Mouse (Mus musculus) layer of hippocampus, adult 18-20 months (tissue): ENCODE measurements at regions not wholly inside any gene's neighbourhood (a gene's known extent, or its start where the extent isn't known, plus 50 kb on each side); places are given as distances from the start of the nearest gene placed in this dataset.

Source experiments
- DNase-seq, 2 experiments: peaks; one replicate each; pipeline ENCODE4 v3.0.0; 2022; ENCODE audit warnings: low spot score in 2 of 2

DNA sequence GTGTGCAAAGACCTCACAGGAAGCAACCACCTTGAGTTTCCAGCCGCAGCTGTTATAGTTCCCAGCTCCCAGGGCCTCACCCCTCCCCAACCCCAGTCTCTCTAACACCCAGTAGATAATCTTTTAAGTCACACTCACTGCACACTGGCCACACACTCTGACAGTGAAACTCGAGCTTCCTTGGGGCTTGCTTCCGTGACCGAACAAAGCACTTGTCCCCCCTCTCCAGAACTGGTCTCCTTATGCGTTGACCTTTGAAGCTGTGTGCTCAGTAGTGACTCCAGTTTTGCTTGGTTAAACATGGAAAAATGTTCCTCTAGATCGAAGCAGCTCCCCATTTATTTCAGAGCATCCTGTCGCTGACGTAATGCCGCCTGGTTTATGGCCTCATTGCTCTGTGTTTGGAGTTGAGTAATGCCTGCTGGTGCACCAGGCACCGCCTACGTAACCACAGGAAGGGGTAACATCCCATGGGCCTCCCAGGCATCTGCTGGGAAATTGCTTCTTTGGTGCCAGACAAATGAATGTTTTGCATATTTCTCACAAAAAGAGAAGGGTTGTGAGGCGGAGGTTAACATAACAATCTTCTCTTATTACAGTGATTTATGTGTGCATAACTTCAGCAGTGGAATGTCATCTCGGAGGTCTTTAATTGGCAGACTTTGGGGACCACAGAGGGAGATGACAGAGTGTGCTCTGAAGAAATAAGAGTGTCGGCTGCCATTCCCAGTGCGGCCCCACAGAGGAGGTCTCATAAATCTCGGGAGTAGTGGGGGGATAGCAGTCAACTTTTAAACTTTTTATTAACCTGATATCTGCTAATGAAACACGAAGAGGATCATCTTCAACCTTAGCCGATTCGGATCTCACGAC lies 292.7 kb upstream of the Zfp507 start:
- peak; percentile 39 to 74 for DNase-seq

DNA sequence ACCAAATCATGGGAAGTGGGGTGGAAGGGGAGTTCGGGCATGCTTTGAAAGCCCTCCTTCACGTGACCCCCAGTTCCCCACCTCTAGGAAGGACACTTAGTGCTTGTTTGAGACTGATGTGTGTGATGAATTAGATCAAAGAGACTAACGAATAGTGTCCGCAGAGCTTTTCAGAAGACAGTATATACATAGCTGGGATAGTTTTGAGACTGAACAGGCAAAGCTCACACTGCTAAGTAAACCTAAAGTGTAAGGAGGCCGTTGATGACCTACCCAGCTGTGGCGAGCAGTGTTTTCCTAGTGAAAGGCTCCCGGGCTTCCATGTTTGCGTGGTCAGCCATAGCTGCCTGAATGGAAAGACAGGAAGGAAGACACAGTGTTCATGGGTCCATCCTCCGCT lies 288.3 kb upstream of the Zfp507 start:
- DNase-seq: no peak

DNA sequence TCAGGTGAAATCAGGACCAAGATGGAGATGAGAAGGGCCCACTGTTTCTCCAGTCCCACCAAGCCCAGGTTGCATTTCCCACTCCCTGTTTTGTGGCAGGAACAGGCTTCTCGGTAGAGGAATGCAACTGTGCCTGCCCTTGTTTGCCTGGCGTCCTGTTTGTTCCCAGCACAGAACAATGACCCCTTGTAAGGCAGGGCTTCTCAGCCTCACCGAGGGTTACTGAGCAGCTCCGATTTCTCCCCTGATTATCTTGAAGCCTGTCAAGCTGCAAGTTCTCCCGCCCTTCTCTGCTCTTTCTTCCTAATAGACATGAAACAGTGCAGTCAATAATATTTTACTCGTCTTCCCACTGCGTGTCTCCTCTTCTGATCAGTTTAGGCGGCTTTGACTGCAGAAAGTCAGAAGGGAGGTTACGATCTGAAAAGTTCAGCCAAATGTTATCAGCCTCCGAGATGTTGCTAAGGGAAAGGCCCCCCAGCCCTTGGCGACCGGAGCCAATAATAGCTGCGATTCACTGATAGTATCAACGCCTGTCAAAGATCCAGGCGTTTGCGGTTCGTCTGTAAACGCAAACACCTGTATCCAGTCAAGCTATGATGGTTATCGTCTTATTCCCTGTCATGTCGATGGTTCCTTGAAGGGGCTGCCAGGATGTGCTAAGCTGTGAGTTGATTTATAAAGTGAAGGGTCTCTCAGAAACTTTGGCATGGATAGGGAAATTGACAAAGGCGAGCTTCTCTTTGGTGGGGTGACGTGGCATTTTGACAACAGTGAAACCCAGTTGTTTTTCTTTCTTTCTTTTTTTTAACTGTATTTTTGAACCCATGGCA lies 287.7 kb upstream of the Zfp507 start:
- DNase-seq: no peak

DNA sequence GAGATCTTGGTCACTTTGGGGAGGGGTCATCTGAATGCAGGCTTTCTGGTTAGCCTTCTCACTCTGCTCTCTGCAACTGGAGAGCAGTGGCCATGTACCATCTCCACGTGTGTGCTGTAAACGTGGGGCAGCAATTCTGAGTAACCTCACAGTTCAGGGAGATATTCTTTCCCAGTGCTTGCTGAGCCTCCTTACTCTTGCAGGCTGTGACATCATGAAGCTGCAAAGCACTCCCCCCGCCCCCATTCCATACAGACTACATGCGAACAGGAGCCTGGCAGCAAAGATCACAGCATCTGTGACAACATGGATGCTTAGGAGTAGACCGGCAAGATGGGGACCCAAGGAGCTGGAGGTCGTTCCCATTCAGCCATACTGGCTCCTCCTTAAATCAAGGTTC lies 284.8 kb upstream of the Zfp507 start:
- no peak for DNase-seq

DNA sequence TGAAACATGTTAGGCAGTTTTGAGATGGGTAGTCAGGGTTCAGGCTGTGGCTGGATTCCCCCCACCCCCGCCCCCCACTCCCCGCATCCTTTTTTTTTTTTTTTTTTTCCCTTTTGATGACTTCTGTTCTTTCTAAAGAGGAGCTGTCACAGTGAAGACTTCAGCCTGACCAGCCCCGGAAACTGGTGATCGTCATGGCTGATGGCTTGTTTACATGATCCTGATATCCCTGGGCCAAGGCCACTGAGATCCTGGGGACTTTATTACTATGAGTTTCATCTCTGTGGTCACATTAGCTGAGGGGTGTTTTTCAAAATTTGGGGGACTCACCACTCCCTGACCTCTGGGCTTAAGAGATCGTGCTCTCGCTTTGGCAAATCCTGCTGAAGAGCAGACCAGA lies 275.9 kb upstream of the Zfp507 start:
- DNase-seq: no peak

DNA sequence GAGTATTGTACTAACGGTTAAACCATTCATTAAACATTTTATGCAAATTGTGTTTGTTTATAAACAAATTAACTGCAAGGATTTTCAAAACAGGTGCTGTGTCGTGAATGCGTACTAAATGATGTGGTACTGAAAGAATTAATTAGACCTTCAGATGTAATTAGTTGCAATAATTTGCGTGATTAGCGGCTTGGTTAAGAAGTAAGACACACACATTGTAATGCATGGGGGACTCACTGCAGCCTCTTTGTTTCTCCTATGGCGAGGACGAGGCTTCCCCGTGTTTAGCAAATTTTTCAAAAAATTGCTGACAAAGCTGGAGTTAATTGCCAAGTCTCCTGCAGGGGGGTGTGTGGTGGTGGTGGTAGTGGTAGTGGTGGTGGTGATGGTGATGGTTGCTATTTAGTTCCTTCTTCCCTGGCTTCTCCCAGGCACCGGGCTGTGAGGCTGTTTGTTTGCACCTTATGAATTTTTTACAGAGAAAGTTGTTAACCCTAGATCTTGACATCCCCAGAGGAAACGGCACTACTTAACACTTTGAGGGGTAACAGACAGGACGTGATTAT lies 275.4 kb upstream of the Zfp507 start:
- no peak for DNase-seq

DNA sequence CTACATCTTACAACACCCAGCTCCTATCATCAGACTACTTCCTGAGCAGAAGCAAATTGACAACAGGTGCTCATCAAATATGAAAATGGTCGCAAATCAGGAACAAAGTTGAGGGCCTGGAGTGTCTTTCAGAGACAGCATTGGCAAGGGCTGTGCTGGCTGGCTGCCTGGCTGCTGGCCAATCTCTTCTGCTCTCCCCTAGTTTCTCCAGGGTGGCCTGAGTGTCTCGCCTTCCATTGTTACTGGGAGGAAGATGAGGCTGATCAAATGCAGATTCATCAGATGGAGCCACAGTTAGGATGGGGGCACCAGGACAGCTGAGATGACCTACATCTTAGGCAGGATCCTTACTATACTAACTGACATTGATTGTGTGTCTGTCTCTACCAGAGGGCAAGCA lies 274.5 kb upstream of the Zfp507 start:
- DNase-seq: no peak

DNA sequence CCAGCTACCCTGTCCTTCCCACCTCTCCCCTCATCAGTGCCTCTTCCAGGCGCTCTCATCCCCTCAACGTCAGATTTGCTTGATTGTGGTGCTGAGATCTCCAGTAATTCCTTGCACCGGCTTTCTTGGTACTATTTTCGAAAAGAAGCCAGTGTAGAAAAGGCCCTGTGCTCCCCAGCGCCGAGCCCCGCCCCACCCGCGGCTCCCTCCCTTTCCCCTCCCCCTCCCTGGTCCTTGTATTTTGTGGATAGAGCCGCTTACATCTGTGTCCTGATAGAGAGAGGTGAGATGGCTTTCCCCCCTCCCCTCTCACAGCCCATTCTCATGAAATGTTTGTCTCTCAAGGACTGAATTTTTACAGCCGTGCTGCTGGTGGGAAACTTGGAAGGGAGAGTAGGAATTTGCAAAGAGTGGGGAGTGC lies 273.2 kb upstream of the Zfp507 start:
- no peak for DNase-seq

DNA sequence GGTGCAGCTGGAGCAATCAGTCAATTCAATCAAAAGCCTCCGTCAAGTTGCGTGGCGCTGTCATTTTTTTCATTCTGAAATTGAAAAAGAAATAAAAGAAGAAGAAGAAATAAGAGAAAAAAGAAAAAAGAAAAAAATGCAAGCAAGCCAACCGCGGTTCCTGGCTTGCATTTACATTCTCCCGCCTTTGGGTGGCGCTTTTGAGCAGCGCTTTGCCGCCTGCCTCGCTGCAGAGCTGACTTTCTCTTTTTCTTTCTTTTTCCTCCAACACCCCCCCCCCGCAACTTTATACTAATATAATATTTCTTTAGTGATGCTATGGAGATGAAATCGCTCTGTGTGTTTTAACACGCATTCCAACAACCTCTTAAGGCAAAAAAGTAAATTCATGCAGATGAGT lies 269.0 kb upstream of the Zfp507 start:
- peak in 1 of 2 experiments; percentile 25 for DNase-seq

DNA sequence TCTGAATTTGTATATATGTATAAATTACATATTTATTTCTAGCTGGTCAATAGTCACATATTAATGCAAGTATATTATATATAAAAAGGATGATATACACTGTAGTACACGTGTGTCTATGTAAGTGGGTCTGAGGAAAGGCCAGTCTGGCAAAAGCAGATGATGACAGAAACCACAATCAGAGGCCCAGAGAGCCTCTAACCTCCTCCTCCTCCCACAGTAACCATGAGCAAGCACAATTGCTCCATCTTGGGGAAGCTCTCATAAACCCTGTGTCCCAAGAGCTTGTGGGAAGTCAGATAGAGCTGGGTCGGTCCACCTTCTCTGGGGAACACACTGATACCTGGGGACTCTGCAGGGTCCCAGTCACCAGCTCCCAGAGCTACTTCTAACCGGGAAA lies 263.9 kb upstream of the Zfp507 start:
- DNase-seq: no peak

DNA sequence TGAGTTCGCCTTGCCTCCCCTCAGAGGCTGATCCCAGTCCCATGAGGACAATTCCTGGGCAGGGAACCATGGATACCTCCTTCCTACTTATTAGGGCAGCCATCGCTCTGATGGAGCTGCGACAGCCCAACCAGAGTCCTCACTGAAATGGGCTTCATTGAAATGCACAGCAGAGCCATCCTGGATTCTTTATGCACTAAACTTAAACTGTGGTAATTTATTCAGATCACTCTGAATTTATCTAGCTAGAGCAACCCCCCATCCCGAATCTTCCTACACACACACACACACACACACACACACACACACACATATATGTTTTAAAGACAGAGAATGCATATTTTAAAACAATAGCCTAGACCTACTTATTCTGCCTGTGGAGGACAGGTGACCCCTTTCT lies 258.9 kb upstream of the Zfp507 start:
- DNase-seq: no peak

DNA sequence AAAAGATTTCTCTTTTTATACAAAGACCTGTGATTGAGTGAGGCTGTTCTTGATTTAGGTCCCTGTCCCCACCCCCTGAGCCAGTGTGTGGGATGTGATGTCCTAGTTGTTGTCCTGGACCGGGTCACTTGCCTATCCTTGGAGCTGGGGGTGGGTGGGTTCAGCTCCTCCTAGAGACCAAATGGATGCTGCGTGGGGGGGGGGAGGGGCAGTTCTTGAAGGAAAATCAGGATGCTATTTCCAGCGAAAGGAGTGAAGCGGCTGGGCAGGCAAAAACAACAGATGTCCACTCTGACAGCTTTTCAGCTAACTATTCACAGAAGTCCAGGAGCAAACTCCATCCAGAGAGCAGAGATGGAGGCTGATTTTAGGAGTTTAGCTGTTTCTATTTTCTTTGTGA lies 257.6 kb upstream of the Zfp507 start:
- no peak for DNase-seq

DNA sequence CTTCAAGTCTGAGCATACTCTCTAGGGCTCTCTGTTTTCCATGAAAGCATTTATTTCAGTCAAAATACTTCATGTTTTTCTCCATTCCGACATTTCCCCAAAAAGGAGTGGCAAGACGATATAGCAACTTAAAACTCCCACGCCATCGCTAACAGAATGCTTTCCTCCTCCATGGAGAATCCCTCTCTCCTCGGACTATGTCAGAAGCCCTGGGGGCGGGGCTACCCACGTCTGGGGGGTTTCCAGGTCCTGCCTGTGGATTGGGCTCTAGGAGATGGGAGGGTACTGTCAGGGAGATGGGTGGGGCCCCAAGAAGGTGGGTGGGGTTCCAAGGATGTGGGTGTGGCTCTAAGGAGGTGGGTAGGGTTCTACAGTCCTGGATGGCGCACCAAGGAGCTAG lies 243.2 kb upstream of the Zfp507 start:
- DNase-seq: no peak

DNA sequence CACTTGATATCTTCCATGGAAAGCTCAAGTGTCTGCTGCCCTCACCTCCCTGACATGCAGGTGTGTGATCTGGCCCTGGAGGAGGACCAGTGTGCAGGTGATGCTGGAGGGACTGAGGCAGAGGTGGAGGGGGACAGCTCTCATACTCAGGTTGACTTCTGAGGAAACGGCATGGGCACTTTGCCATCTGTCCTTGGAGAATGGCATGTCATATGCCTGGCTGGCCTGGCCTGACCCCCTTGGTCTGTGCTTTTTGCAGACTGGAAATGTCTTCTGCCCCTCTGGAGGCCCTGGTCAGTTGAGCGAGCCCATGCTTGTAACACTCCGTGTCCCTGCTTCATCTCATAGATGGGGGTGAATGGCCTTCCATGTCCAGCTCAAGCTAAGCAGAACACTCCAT lies 229.1 kb upstream of the Zfp507 start:
- no peak for DNase-seq

DNA sequence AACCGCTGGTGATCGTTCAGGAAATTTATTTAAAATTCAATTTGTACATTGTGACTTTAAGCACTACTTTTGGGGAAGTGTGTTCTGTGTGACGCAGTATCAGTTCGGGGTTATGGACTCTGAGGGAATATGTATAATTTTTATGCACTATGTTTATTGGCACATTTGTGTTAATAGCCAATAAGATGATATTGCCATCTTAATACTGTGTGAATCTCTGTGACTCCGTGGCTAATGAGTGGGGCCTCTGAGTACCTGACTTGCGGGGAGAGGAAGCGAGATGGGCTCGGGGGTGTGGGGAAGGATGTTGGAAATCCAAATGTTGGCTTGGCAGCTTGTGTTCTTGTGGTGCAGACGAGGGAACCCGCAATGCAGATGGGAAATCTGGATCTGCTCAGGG lies 220.2 kb upstream of the Zfp507 start:
- peak in 1 of 2 experiments; percentile 4 for DNase-seq

DNA sequence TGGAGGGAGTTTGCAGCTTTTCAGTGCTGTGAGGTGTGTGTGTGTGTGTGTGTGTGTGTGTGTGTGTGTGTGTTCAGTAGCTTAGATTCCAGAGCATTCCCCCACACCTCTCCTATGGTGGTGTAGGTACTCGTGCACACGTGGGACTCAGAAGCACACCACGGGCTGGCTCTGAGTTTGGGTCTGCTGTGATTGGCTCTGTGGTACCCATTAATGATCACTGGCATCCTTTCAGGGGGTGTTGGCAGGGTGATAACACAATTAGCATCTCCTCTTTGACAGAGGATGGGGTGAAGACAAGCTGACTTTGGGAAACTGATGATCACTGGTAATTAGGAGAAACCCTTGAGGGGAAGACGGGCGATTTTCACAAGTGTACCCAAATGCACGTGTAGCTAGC lies 219.7 kb upstream of the Zfp507 start:
- no peak for DNase-seq

DNA sequence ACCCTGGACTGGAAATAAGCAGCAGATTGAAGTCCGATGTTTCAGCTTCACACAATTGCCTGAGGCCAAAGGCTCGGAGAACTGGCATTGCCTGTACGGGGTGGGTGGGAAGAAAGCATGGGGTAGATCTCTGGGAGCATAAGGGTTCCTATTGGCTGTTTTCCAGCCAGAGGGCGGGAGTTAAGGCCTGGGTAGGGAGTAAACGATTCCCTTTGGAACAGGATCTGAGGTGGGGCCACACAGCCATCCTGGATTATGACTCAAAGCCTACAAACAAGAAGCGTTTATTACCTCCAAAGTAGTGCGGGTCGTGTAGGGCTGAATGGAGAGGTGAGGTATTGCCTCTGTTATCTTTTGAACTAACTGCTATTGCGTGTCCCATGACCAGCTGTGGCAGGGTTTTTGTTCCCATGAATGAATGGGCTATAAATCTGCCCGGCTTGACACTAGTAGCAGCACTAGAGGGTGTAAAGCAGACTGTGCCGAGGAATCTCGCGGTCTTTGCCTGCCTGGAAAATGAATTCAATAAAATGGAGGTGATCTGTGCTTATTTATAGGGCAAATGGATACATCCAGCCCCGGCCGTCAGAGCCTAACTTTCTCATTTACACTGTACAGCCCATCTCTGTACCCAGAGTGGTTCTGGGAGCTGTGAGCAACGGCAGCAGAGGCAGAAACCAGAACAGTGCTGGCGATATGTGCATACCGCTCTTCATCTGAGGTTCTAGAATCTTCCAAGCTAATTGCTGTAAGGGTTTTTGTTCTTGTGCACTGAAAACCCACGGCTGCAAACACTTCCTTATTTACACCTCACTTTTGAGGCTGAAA lies 214.3 kb upstream of the Zfp507 start:
- no peak for DNase-seq

DNA sequence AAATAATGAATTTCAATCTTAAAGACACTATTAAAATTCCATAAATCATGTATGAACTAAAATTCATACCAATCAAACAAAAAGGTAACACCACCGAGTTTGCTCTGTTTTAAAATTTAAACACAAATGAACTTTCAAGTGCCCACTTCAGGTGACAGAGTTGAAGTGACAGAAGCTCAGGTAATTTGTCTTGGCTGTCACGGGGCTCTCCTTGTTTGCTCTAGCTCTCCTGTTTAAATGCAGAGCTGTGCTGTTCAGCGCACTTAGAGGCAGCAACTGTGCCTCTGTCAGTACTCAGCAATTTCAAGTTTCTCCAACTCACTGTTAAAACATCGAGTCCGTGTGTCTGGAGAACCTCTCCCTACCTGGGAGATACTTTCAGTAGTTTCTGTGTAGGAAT lies 193.8 kb upstream of the Zfp507 start:
- no peak for DNase-seq

DNA sequence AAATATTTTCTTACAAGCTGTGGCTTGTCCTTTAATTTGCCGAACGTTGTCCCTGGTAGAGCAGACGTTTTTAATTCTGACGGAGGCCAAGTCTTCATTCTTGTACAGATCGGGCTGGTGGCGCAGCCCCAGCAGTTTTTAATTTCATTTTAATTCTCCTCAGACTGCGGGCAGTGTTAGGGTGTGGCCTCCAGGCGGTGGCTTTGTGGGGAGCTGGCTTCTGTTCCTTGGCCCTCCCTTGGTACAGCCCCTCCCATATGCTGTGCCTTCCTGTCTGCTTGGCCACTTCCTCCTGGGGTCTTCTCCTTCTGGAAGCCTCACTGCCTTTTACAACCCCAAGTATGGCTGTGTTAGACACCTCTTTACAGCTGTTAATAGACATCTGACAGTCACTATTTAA lies 189.7 kb upstream of the Zfp507 start:
- no peak for DNase-seq

DNA sequence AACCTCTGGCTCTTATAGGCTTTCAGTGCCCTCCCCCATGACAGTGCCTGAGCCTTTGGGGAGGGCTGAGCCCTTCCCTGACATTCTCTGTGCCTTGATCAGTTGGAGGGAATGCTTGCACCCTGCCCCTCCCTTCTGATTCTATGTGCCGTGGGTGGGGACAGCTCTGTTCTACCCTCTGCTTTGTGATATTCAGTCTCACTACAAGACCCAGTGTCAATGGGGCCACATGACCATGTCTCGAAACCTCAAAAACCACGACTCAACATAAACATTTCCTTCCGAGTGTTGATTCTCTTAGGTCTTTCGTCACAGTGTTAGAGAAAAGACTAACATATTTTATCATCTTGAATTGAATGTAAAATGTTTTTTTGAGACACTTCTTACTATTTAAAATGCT lies 188.3 kb upstream of the Zfp507 start:
- no peak for DNase-seq

DNA sequence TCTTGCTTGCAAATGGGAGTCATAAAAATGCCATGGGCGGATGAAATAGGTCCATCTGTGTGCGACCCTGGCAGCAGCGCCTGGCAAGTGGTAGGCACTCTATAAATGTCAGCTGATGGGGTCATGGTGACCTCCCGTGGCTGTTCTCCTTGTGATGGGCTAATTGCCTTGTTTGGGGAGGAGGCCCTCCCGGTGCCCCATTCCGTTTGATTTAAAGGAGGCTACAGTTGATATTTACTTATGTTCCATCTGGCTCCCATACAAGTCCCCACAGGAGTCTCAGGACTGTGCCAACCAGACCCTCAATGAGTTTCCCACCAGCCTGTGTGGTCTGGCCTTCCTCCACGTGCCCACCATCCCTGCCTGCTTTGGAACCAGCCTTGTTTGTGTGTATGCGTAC lies 186.7 kb upstream of the Zfp507 start:
- no peak for DNase-seq
